Mouse (Mus musculus) liver, embryonic 12.5 days (tissue): Measurements from ENCODE around the gene Nip7. TPM values are rescaled to one million over a fixed set of nuclear protein-coding genes. Genes with fewer than 3 reads are reported as not detected.
A peak's percentile ranks its signal among the peaks of the same experiment; 100 is the strongest.
"Not testable (repeated sequence)": the region's sequence is repeated elsewhere in the genome, so short reads cannot be mapped to it uniquely, and the experiment has no call there.

ENCODE experiments used
- ATAC-seq: fragments of 200-750 bp; cut with Nextera tagmentation; 2 replicates; pipeline ENCODE4 v1.8.0; 2017; ENCODE audit warnings: moderate number of reproducible peaks, mild to moderate bottlenecking, moderate library complexity
- H3K27ac ChIP-seq: fragments of 300-500 bp; sonication (generic); 2 replicates; pipeline ENCODE4 v1.5.1; 2016; ENCODE audit warnings: mild to moderate bottlenecking
- H3K27me3 ChIP-seq: fragments of 300-500 bp; sonication (generic); replicated peaks from 2 replicates; pipeline ENCODE4 v1.6.1; 2016; ENCODE audit warnings: mild to moderate bottlenecking, moderate library complexity
- H3K36me3 ChIP-seq: fragments of 300-500 bp; sonication (generic); 2 replicates; pipeline ENCODE4 v1.6.1; 2016; ENCODE audit warnings: mild to moderate bottlenecking, moderate library complexity
- H3K4me1 ChIP-seq: fragments of 300-500 bp; sonication (generic); 2 replicates; pipeline ENCODE4 v1.6.1; 2016
- H3K4me2 ChIP-seq: fragments of 300-500 bp; sonication (generic); 2 replicates; pipeline ENCODE4 v1.6.1; 2016; ENCODE audit warnings: mild to moderate bottlenecking, moderate library complexity
- H3K4me3 ChIP-seq: fragments of 300-500 bp; sonication (generic); 2 replicates; pipeline ENCODE4 v1.5.1; 2016; ENCODE audit warnings: mild to moderate bottlenecking, moderate library complexity
- H3K9ac ChIP-seq: fragments of 300-500 bp; sonication (generic); 2 replicates; pipeline ENCODE4 v1.6.1; 2016; ENCODE audit warnings: mild to moderate bottlenecking, moderate library complexity
- H3K9me3 ChIP-seq: fragments of 300-500 bp; sonication (generic); replicated peaks from 2 replicates; pipeline ENCODE4 v1.6.1; 2016; ENCODE audit warnings: mild to moderate bottlenecking, moderate library complexity
- WGBS: fragments of 180-500 bp; shearing (Covaris S2); methylation state at CpG from one replicate; pipeline ENCODE4 v1.1.7; 2016; ENCODE audit not compliant: insufficient replicate concordance; 5-methylcytosine and 5-hydroxymethylcytosine counted together
- polyA plus RNA-seq: library from polyadenylated mRNA; unstranded; fragments of >200 nt; fragmentation: Nextera tagmentation; extraction: Ambion mirVana; gene quantifications from 2 replicates; pipeline ENCODE4 v1.2.1, GENCODE M21; 2016

Gene Nip7
- polyA plus RNA-seq, 1 experiment from 2014 or later: 83.8 TPM

DNA sequence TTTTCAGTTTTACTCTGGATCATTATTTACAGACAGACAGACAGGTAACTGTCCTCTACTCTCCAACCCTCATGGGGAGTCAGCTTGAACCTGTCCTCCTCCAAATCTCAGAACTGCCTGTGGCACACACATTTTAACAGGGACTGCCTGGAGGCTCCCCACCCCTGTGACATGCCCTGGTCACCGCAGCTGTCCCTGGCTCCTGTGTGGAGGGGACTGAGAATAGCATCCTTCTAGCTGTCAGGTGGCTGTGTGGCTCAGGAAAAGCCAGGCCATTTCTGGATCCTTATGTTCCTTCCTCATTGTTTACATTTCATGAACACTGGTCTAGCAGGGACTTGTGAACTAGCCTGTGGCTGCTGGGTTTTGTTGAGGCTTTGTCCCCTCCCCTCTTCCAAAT lies 17.5 kb downstream of the Nip7 start:
- Histone ChIP-seq H3K36me3 (peaks cover 98% of the 10 kb centered on the region), H3K27me3 (no peaks in the 10 kb centered on the region), H3K4me2 (no peak overlapping the region), H3K4me3 (no peak overlapping the region), H3K9me3 (no peaks in the 10 kb centered on the region), H3K27ac (no peak overlapping the region), H3K4me1 (peaks cover 7% of the 10 kb centered on the region; the same call in 1 of the 2 replicates), H3K9ac (no peak overlapping the region)
- no peak for ATAC-seq
- WGBS: 71% methylated on average over 1 of the region's 1 CpGs

DNA sequence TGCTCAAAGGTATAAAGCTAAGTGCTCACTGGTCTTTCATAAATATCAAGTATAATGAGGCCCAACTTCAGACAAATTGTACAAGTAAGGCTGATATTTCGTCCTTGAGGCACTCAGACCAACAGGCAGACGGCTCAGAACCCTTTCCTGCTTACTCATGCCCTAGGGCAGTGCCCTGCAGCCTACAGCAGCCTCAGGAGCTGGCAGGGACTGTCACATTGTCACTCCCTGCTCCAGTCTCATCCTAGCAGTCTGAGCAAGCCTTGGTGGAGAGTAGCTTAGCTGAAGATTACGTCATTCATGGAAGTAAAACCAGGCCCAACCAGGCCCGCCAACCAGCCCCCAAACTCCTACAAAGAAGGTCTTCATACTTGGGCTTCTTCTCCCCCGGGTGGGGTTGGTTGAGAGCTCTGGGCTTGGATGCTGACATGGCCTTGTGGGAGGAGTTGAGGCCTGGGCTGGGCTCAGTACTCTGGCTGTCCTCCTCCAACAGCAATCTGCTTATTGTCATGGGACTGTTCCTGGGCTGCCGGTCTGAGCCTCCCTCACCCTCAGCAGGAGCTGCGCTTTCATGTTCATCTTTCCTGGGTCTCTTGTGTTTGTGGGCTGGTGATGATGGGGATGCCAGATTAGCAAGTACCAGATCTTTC lies 19.7 kb downstream of the Nip7 start:
- no peak for ATAC-seq
- Histone ChIP-seq H3K4me2 (no peak overlapping the region), H3K9ac (no peak overlapping the region), H3K4me1 (peaks cover 7% of the 10 kb centered on the region; the same call in 1 of the 2 replicates), H3K36me3 (peaks cover 98% of the 10 kb centered on the region), H3K27me3 (no peaks in the 10 kb centered on the region), H3K4me3 (no peak overlapping the region), H3K9me3 (no peaks in the 10 kb centered on the region), H3K27ac (no peak overlapping the region)
- WGBS: 78% methylated on average over 7 of the region's 7 CpGs

DNA sequence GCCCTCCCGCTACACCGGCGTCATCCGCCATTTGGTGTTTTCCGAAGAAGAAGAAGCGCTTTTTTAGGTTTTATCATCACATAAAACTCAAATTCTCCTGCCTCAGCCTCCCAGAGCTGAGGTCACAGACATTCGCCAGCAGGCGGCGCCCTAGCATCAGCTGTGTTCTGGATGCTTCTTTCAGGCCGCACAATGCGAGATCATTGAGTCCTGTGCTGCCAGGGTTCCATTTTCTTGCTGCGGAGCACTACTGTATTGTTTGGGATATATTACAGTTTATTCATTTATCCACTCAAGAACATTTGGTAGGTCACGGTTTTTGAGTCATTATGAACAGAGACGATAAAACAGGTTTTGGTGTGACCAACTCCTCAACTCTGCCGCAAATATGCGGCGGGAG lies 28.7 kb downstream of the Nip7 start:
- Histone ChIP-seq H3K36me3 (peaks cover 96% of the 10 kb centered on the region), H3K9ac (no peak overlapping the region)

DNA sequence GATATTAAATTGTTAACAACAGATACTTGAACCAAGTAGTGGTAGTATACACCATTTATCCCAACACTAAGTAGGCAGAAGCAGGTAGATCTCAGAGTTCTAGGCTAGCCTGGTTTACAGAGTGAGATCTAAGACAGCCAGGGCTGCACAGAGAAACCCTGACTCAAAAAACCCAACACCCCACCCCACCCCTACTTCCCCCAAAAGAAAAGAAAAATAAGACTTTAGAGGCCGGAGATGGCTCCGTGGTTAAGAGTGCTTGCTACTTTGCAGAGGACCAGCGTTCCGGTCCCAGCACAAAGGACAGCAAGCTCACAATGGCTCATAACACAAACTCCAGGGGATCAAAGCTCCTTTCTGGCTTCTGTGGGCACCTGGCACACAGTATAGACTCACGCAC lies 29.3 kb downstream of the Nip7 start:
- Histone ChIP-seq H3K36me3 (peaks cover 96% of the 10 kb centered on the region), H3K9me3 (no peaks in the 10 kb centered on the region), H3K27me3 (no peaks in the 10 kb centered on the region), H3K4me1 (no peaks in the 10 kb centered on the region), H3K4me3 (no peak overlapping the region), H3K27ac (no peak overlapping the region), H3K9ac (no peak overlapping the region), H3K4me2 (no peak overlapping the region)
- no peak for ATAC-seq
- 94% methylated on average over 5 of the region's 5 CpGs for WGBS

More for the DNA sequence above, 28.7 kb downstream of the Nip7 start:
- H3K4me1 ChIP-seq: no peaks in the 10 kb centered on the region
- ATAC-seq: no peak
- 88% methylated on average over 17 of the region's 17 CpGs for WGBS
- no peak overlapping the region for H3K4me2 ChIP-seq
- H3K4me3 ChIP-seq: no peak overlapping the region
- H3K27ac ChIP-seq: no peak overlapping the region
- H3K27me3 ChIP-seq: no peaks in the 10 kb centered on the region
- H3K9me3 ChIP-seq: no peaks in the 10 kb centered on the region

DNA sequence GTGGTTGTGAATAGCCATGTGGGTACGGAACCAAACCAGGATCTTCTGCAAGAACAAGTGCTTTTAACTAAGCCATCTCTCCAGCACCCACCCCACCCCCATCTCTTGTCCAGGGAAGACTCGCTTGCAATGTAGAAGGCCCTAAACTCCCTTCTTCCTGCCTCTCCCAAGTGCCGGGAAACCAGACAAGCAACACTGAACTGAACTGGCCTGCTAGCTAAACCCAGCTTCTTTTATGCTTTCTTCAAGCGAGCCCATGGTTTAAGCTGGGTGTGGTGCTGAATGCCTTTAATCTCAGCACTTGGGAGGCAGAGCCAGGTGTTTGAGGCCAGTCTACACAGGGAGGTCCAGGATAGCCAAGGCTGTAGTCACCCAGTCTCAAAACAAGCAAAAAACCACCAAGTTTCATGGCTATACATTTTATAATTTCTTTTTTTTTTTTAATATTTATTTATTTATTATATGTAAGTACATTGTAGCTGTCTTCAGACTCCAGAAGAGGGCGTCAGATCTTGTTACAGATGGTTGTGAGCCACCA lies 31.9 kb downstream of the Nip7 start:
- no peak for ATAC-seq
- H3K9me3 ChIP-seq: no peaks in the 10 kb centered on the region
- H3K9ac ChIP-seq: no peak overlapping the region
- WGBS: 87% methylated on average over 5 of the region's 5 CpGs
- no peak overlapping the region for H3K4me2 ChIP-seq
- peaks cover 96% of the 10 kb centered on the region for H3K36me3 ChIP-seq
- H3K4me1 ChIP-seq: peaks cover 8% of the 10 kb centered on the region
- H3K4me3 ChIP-seq: no peak overlapping the region
- no peak overlapping the region for H3K27ac ChIP-seq
- H3K27me3 ChIP-seq: no peaks in the 10 kb centered on the region

DNA sequence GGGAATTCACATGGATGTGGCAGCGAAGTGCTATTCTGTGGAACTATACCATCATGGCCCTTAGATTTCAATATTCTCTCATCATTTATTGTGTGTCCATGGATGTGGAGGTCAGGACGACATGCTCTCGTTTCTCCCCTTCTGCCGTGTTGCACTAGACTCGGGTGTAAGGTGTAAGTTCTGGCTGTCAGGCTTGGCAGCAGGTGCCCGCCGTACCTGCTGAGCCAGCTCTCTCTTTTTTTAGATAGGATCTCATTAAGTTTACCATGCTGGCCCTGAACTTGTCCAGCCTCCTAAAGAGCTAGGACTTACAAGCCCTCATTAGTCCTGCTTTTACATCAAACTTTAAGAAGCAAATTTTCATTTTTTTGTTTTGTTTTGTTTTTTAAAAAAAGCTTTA lies 33.9 kb downstream of the Nip7 start:
- WGBS: 88% methylated on average over 7 of the region's 7 CpGs
- peaks cover 28% of the 10 kb centered on the region for H3K4me1 ChIP-seq
- no peaks in the 10 kb centered on the region for H3K27me3 ChIP-seq
- no peaks in the 10 kb centered on the region for H3K9me3 ChIP-seq
- no peak for ATAC-seq
- H3K9ac ChIP-seq: no peak overlapping the region
- peaks cover 89% of the 10 kb centered on the region for H3K36me3 ChIP-seq
- no peak overlapping the region for H3K4me3 ChIP-seq
- no peak overlapping the region for H3K27ac ChIP-seq
- H3K4me2 ChIP-seq: no peak overlapping the region

DNA sequence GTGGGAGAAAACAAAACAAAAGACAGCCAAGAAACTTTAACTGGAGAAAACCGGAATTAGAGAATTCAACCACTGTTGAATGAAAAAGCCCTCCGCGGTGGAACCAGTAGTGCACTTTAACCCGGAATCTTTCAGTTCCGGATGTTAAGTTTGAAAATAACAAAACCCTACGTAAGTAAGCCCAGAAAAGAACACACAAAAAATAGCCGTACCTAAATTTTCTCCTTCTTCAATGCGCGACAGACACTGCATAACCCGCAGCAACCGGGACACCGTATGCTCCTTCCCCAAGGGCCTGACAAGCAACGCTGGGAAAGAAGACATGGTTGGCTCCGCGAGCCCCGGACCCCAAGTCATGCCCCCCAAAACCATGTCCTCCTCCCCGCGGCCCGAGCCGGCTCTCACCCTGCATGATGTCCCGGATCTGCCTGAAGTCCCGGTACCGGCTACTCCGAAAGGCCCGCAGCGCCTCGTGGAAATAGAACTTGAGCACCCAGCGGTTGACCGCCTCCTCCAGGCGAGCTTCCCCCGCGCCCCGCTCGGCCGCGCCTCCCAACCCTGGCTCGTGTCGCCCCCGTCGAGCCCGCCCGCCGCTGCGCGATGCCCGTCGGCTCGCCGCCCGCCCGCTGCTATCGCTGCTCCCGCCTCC lies 39.2 kb downstream of the Nip7 start:
- Histone ChIP-seq H3K4me1 (peaks cover 33% of the 10 kb centered on the region), H3K4me2 (peak overlapping the region; percentile 80), H3K27me3 (no peaks in the 10 kb centered on the region), H3K4me3 (peak overlapping the region; percentile 87), H3K27ac (peak overlapping the region; percentile 96), H3K9me3 (no peaks in the 10 kb centered on the region), H3K36me3 (peaks cover 39% of the 10 kb centered on the region), H3K9ac (peak overlapping the region; percentile 95)
- 1% methylated on average over 43 of the region's 53 CpGs for WGBS
- no peak for ATAC-seq

DNA sequence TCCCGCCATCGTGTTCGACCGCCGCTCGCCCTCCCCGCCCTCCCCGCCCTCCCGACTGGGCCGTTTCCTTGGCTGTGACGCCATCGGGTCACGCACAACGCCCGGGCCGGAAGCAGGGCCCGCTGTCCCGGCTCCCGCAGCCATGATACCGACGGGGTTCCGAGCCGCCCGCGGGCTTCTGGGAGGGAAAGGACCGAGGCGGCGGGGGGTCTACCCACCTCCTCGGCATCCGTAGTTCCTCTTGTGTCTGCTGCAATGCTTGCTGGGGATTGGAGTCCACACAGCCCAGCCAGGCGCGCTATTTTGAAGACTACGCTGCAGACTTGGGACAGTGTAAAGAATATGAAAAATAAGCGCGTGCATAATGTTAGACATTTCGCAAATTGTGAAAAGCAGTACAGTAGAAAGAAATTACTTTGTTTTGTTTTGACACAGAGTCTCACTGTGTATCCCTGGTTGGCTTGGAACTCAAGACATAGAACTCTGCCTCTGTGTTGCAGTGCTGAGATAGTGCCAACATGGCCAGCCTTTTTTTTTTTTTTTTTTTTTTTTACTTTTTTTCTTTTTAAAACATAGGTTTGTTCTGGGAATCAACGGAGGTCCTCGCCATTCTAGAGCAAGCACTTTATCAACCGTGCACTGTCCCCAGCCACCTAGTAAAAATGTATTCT lies 39.8 kb downstream of the Nip7 start, which contains the start of gene Terf2:
TSS of gene Terf2 (minus strand) at position 182 of the 671 bp plus-strand sequence.
- Histone ChIP-seq H3K36me3 (peaks cover 32% of the 10 kb centered on the region), H3K4me3 (peak within 1 kb of the TSS; percentile 87), H3K9ac (peak within 1 kb of the TSS; percentile 95), H3K4me2 (peak within 1 kb of the TSS; percentile 80), H3K27ac (peak within 1 kb of the TSS; percentile 96), H3K9me3 (no peaks in the 10 kb centered on the region), H3K4me1 (peaks cover 33% of the 10 kb centered on the region), H3K27me3 (no peaks in the 10 kb centered on the region)
- 3% methylated on average over 39 of the region's 39 CpGs for WGBS
- ATAC-seq: peak; percentile 92

DNA sequence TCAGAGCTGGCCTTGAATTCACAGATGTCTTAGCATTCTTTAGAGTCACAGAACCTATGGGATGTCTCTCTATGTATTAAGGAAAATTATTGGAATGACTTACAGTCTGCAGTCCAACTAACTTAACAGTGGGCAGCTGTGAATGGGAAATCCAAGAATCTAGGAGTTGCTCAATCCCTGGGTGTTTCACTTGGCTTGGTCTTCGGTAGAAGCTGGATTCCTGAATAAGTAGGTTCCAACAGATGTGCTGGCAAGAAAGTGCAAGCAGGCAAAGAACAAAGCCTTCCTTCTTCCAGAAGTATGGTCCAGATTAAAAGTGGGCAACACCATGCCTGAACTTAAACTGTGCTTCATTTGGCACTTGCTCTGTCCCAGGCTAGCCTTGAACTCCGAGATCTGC lies 44.0 kb downstream of the Nip7 start:
- no peak for ATAC-seq
- WGBS: 73% methylated on average over 2 of the region's 2 CpGs
- no peak overlapping the region for H3K4me2 ChIP-seq
- no peak overlapping the region for H3K27ac ChIP-seq
- H3K4me1 ChIP-seq: peaks cover 5% of the 10 kb centered on the region
- H3K36me3 ChIP-seq: no peaks in the 10 kb centered on the region
- no peak overlapping the region for H3K9ac ChIP-seq
- H3K4me3 ChIP-seq: no peak overlapping the region
- no peaks in the 10 kb centered on the region for H3K27me3 ChIP-seq
- no peaks in the 10 kb centered on the region for H3K9me3 ChIP-seq

DNA sequence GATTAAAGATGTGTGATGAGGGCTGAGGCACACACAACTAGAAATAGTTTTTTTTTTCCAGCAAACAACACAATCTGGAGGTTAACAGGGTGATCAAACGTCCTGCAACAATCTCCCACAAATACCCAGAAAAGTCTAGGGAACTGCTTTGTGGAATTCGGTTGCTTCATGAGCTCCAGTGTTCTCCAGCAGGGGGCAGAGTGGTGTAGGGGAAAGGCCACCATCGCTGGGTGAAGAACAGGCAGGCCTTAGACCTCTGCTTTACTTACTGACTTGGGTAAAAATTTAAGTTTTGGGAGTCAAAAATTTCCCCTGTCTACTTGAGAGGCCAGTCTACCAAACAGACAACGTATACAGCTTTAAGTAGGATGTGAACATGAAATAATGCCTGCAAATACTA lies 47.9 kb downstream of the Nip7 start:
- no peaks in the 10 kb centered on the region for H3K27me3 ChIP-seq
- H3K4me2 ChIP-seq: no peak overlapping the region
- WGBS: 8% methylated on average over 4 of the region's 4 CpGs
- H3K27ac ChIP-seq: no peak overlapping the region
- H3K36me3 ChIP-seq: no peaks in the 10 kb centered on the region
- H3K4me1 ChIP-seq: no peaks in the 10 kb centered on the region; the same call in 1 of the 2 replicates
- H3K9me3 ChIP-seq: no peaks in the 10 kb centered on the region
- no peak for ATAC-seq
- no peak overlapping the region for H3K4me3 ChIP-seq
- no peak overlapping the region for H3K9ac ChIP-seq

DNA sequence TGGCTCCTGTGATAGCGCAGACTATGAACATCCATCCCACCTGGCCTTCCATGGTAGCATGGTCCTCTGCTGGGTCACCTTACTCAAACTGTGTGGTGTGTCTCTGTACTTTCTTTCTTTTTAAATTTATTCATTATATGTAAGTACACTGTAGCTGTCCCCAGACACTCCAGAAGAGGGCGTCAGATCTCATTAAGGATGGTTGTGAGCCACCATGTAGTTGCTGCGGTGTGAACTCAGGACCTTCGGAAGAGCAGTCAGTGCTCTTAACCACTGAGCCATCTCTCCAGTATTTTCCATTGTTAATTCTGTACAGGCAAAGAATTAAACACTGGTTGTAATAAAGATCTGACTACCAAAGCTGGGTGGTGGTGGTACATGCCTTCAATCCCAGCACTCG lies 51.4 kb downstream of the Nip7 start:
- H3K4me1 ChIP-seq, H3K4me2 ChIP-seq, H3K9ac ChIP-seq, H3K4me3 ChIP-seq, H3K36me3 ChIP-seq, H3K9me3 ChIP-seq, H3K27me3 ChIP-seq, H3K27ac ChIP-seq, ATAC-seq: not testable (repeated sequence)
- 83% methylated on average over 5 of the region's 5 CpGs for WGBS
